Mouse (Mus musculus) lung, embryonic 16.5 days (tissue): ENCODE data around the gene Phpt1. TPM values are rescaled to one million over a fixed set of nuclear protein-coding genes. Genes with fewer than 3 reads are reported as not detected.

Experiments
- ATAC-seq: fragments of 200-750 bp; cut with Nextera tagmentation; 2 replicates; pipeline ENCODE4 v1.8.0; 2017; ENCODE audit warnings: low read depth, mild to moderate bottlenecking, moderate library complexity
- H3K27ac ChIP-seq: fragments of 300-500 bp; sonication (generic); 2 replicates; pipeline ENCODE4 v1.5.1; 2014; ENCODE audit warnings: mild to moderate bottlenecking, control low read depth, low read length
- H3K27me3 ChIP-seq: fragments of 300-500 bp; sonication (generic); 2 replicates; pipeline ENCODE4 v1.6.1; 2014; ENCODE audit warnings: low read depth, low read length, mixed read lengths; ENCODE audit not compliant: control insufficient read depth, insufficient read depth
- H3K36me3 ChIP-seq: fragments of 300-500 bp; sonication (generic); 2 replicates; pipeline ENCODE4 v1.6.1; 2014; ENCODE audit warnings: low read length; ENCODE audit not compliant: control insufficient read depth, insufficient read depth
- H3K4me1 ChIP-seq: fragments of 300-500 bp; sonication (generic); replicated peaks from 2 replicates; pipeline ENCODE4 v1.6.1; 2014; ENCODE audit warnings: low read length, mixed read lengths; ENCODE audit not compliant: control insufficient read depth, insufficient read depth
- H3K4me2 ChIP-seq: fragments of 300-500 bp; sonication (generic); 2 replicates; pipeline ENCODE4 v1.6.1; 2014; ENCODE audit warnings: low read depth, low read length, control low read depth
- H3K4me3 ChIP-seq: fragments of 300-500 bp; sonication (generic); 2 replicates; pipeline ENCODE4 v1.5.1; 2014; ENCODE audit warnings: mild to moderate bottlenecking, low read length, control low read depth
- H3K9ac ChIP-seq: fragments of 300-500 bp; sonication (generic); 2 replicates; pipeline ENCODE4 v1.6.1; 2014; ENCODE audit warnings: low read length, control low read depth
- H3K9me3 ChIP-seq: fragments of 300-500 bp; sonication (generic); 2 replicates; pipeline ENCODE4 v1.6.1; 2016; ENCODE audit warnings: low read length; ENCODE audit not compliant: control insufficient read depth
- WGBS: fragments of 180-500 bp; shearing (Covaris S2); extraction: QIAGEN DNeasy Blood & Tissue Kit; methylation state at CpG from one replicate; pipeline ENCODE4 v1.1.7; 2014; 5-methylcytosine and 5-hydroxymethylcytosine counted together
- polyA plus RNA-seq: library from polyadenylated mRNA; unstranded; fragments of >200 nt; fragmentation: Nextera tagmentation; extraction: Ambion mirVana; gene quantifications from 2 replicates; pipeline ENCODE4 v1.2.1, GENCODE M21; 2015

Gene Phpt1
- polyA plus RNA-seq, 1 experiment from 2014 or later: 167 TPM

- Histone ChIP-seq H3K4me3 (no peak overlapping the region), H3K27me3 (peaks cover 22% of the 10 kb centered on the region), H3K9me3 (no peaks in the 10 kb centered on the region), H3K4me2 (no peak overlapping the region), H3K4me1 (peaks cover 10% of the 10 kb centered on the region), H3K9ac (no peak overlapping the region), H3K27ac (no peak overlapping the region), H3K36me3 (peaks cover 21% of the 10 kb centered on the region)
- ATAC-seq: no peak
- WGBS: 85% methylated on average over 3 of the region's 3 CpGs
Observed at GRCm38 (mm10) chr2:25584152-25584551, 9.1 kb upstream of the Phpt1 start.

DNA sequence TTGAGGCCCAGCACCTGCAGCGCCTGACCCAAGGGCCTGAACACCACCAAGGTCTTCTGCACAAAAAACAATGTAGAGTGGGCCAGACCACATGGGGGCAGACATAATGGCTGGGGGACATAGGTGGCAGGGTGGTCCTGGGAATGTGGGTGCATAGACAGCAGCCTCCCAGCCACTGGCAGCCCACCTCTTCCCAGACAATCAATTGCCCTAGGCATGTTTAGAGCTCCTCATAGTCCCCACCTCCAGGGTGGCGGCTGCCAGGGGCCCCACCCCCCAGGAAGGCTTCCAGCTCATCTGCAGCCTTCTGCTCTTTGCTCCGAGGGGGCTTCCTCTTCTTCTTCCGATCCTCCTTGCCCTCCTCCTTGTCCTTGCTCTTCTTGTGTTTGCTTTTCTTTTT, 8.5 kb upstream of the Phpt1 start:
- ATAC-seq: no peak

DNA sequence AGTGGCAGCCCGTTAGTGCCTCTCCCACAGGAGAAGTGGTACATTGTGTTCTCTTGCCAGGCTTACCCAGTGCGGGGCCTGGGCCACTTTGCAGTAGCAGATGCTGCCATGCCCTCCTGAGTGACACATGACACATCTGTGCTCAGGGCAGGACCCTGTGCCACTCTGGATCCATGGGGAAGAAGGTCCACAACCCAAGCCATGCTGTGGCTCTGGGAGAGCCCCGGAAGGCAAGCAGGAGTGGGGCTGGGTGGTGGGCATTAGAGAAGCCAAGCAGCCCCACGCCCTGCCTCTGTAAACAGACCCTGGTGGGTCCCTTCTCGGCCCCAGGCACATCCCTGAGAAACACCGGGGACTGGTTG, 8.1 kb upstream of the Phpt1 start:
- no peaks in the 10 kb centered on the region for H3K9me3 ChIP-seq
- H3K27ac ChIP-seq: no peak overlapping the region
- WGBS: 67% methylated on average over 6 of the region's 6 CpGs
- peaks cover 18% of the 10 kb centered on the region for H3K4me1 ChIP-seq
- H3K4me2 ChIP-seq: no peak overlapping the region
- no peak overlapping the region for H3K4me3 ChIP-seq
- ATAC-seq: no peak
- peaks cover 16% of the 10 kb centered on the region for H3K36me3 ChIP-seq
- H3K9ac ChIP-seq: no peak overlapping the region
- peaks cover 33% of the 10 kb centered on the region for H3K27me3 ChIP-seq

More for the DNA sequence above, 8.5 kb upstream of the Phpt1 start:
- H3K9me3 ChIP-seq: no peaks in the 10 kb centered on the region
- no peak overlapping the region for H3K4me2 ChIP-seq
- no peak overlapping the region for H3K9ac ChIP-seq
- H3K27ac ChIP-seq: no peak overlapping the region
- WGBS: 48% methylated on average over 4 of the region's 4 CpGs
- H3K4me1 ChIP-seq: peaks cover 14% of the 10 kb centered on the region
- peaks cover 28% of the 10 kb centered on the region for H3K27me3 ChIP-seq
- no peak overlapping the region for H3K4me3 ChIP-seq
- H3K36me3 ChIP-seq: peaks cover 21% of the 10 kb centered on the region

GRCm38 (mm10) chr2:25582466-25583119, 7.6 kb upstream of the Phpt1 start:
- Histone ChIP-seq H3K4me1 (peaks cover 23% of the 10 kb centered on the region), H3K4me2 (no peak overlapping the region), H3K4me3 (no peak overlapping the region), H3K9ac (no peak overlapping the region), H3K27ac (no peak overlapping the region), H3K36me3 (peaks cover 16% of the 10 kb centered on the region), H3K9me3 (no peaks in the 10 kb centered on the region), H3K27me3 (peaks cover 38% of the 10 kb centered on the region)
- 44% methylated on average over 12 of the region's 12 CpGs for WGBS
- ATAC-seq: peak; percentile 14; the same call in 1 of the 2 replicates

DNA sequence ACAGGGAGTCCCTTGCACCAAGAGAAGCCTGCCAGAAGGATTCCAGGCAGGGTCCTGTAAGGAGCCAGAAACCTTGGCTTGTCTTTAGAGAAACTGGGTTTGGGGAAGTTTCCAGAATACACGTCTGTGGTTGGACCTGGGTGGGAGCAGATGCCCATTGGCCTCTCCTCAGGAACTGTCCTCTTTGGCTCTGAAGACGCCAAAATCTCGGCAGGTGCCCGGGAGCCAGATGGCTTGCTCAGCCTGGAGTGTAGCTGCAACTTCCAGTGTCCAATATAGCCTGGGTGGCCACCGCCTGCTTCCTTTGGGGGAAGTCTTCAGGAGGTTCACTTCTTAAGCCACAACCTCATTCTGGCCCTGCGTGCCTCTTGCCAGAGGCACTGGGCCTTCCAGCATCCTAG, 6.9 kb upstream of the Phpt1 start:
- 0 out of 2 replicates have a peak, but pooled peaks have one; percentile 15 for ATAC-seq
- WGBS: 22% methylated on average over 6 of the region's 6 CpGs
- no peak overlapping the region for H3K27ac ChIP-seq
- peaks cover 45% of the 10 kb centered on the region for H3K27me3 ChIP-seq
- peaks cover 29% of the 10 kb centered on the region for H3K4me1 ChIP-seq
- H3K9me3 ChIP-seq: no peaks in the 10 kb centered on the region
- no peak overlapping the region for H3K9ac ChIP-seq
- peaks cover 16% of the 10 kb centered on the region for H3K36me3 ChIP-seq
- peak overlapping the region; percentile 71; the same call in 1 of the 2 replicates for H3K4me2 ChIP-seq
- no peak overlapping the region for H3K4me3 ChIP-seq

GRCm38 (mm10) chr2:25581294-25581864, 6.4 kb upstream of the Phpt1 start, which contains the start of gene Ajm1:
Gene Ajm1, minus strand, starts transcription at chr2:25581757.
- Histone ChIP-seq H3K4me1 (peaks cover 29% of the 10 kb centered on the region), H3K9ac (peak within 1 kb of the TSS; percentile 47; the same call in 1 of the 2 replicates), H3K4me2 (peak within 1 kb of the TSS; percentile 71), H3K4me3 (peak within 1 kb of the TSS; percentile 45), H3K27ac (no peak within 1 kb of the TSS), H3K27me3 (peaks cover 50% of the 10 kb centered on the region), H3K9me3 (no peaks in the 10 kb centered on the region), H3K36me3 (peaks cover 16% of the 10 kb centered on the region)
- 6% methylated on average over 19 of the region's 19 CpGs for WGBS
- ATAC-seq: peak; percentile 74

DNA sequence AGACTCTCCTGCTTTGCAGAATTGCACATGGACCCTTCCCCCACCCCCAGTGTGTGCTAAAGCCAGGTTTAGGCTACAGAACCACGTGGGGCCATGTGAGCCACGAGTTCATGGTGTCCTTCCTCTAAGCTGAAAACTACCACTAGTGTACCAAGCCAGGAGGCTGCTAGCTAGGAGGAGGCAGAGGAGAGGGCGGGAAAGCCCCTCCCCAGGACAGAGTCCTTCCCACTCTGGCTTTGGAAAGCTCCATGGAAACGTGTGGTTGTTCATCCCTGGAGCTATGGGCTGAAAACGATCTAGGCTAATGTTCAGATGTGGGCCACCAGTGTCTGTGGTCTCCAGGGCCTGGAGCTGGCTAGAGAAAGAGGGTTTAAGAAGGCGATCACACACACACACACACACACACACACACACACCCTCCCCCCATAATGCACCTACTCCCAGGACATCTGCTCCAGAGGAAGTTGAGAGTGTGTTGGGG, 5.6 kb upstream of the Phpt1 start:
- Histone ChIP-seq H3K9me3 (no peaks in the 10 kb centered on the region), H3K36me3 (peaks cover 15% of the 10 kb centered on the region), H3K9ac (no peak overlapping the region), H3K27ac (no peak overlapping the region), H3K4me2 (no peak overlapping the region), H3K27me3 (peaks cover 57% of the 10 kb centered on the region), H3K4me3 (no peak overlapping the region), H3K4me1 (peaks cover 35% of the 10 kb centered on the region)
- 49% methylated on average over 6 of the region's 6 CpGs for WGBS
- ATAC-seq: no peak

DNA sequence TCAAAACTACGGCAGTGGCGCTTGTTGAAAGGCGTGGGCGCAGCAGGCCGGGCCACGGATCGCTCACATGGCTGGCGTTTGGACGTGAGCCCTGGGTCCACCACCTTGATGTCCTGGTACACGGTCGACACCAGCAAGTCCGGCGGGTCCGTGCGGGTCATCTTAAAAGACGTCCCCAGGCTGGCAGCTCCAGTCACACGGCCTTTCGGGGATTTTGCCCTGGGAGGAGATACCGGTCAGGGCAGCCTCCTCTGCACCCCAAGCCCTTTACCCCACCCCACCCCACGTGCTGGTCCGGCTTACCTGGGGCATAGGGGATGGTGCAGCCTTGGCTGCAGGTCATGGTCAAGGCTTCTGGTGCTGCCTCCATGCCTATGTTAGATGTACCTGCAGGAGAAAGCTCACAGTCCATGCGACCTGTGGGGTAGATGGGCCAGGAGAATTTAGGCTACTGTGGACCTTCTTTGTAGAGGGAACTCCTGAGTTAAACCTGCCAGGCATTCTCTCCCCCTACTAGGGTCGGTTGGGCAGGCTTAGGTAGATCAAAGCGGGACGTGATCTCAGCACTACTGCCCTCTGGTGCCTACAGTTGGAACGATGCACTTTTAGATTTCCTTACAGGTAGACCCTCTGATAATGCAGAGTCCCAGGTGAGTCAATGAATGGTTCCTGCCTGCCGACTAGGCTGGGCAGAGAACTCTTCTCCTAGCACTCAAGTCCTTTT, 4.9 kb upstream of the Phpt1 start:
- no peaks in the 10 kb centered on the region for H3K9me3 ChIP-seq
- H3K27ac ChIP-seq: no peak overlapping the region
- 3% methylated on average over 22 of the region's 27 CpGs for WGBS
- H3K4me3 ChIP-seq: peak overlapping the region; percentile 7; the same call in 1 of the 2 replicates
- peaks cover 8% of the 10 kb centered on the region for H3K36me3 ChIP-seq
- peaks cover 38% of the 10 kb centered on the region for H3K4me1 ChIP-seq
- H3K9ac ChIP-seq: no peak overlapping the region
- peaks cover 57% of the 10 kb centered on the region for H3K27me3 ChIP-seq
- ATAC-seq: no peak
- peak overlapping the region; percentile 39 for H3K4me2 ChIP-seq
